Mouse (Mus musculus) midbrain, embryonic 12.5 days (tissue): Measurements from ENCODE around the gene Gm40460. TPM values are rescaled to one million over a fixed set of nuclear protein-coding genes. Genes with fewer than 3 reads are reported as not detected.
"Not testable (repeated sequence)": the region's sequence is repeated elsewhere in the genome, so short reads cannot be mapped to it uniquely, and the experiment has no call there.

Experiments used
- ATAC-seq: fragments of 200-750 bp; cut with Nextera tagmentation; 2 replicates; pipeline ENCODE4 v1.8.0; 2017; ENCODE audit warnings: low read depth, moderate TSS enrichment, moderate library complexity; ENCODE audit not compliant: low FRiP score
- H3K27ac ChIP-seq: fragments of 300-500 bp; sonication (generic); replicated peaks from 2 replicates; pipeline ENCODE4 v1.5.1; 2016; ENCODE audit warnings: mild to moderate bottlenecking
- H3K27me3 ChIP-seq: fragments of 300-500 bp; sonication (generic); 2 replicates; pipeline ENCODE4 v1.6.1; 2016; ENCODE audit warnings: mild to moderate bottlenecking
- H3K36me3 ChIP-seq: fragments of 300-500 bp; sonication (generic); 2 replicates; pipeline ENCODE4 v1.6.1; 2016
- H3K4me1 ChIP-seq: fragments of 300-500 bp; sonication (generic); 2 replicates; pipeline ENCODE4 v1.6.1; 2016
- H3K4me2 ChIP-seq: fragments of 300-500 bp; sonication (generic); replicated peaks from 2 replicates; pipeline ENCODE4 v1.6.1; 2016; ENCODE audit warnings: mild to moderate bottlenecking, moderate library complexity
- H3K4me3 ChIP-seq: fragments of 300-500 bp; sonication (generic); 2 replicates; pipeline ENCODE4 v1.5.1; 2016; ENCODE audit warnings: mild to moderate bottlenecking
- H3K9ac ChIP-seq: fragments of 300-500 bp; sonication (generic); replicated peaks from 2 replicates; pipeline ENCODE4 v1.6.1; 2016; ENCODE audit warnings: mild to moderate bottlenecking, moderate library complexity
- H3K9me3 ChIP-seq: fragments of 300-500 bp; sonication (generic); 2 replicates; pipeline ENCODE4 v1.6.1; 2016; ENCODE audit warnings: mild to moderate bottlenecking
- WGBS: fragments of 180-500 bp; shearing (Covaris S2); methylation state at CpG from one replicate; pipeline ENCODE4 v1.1.7; 2016; 5-methylcytosine and 5-hydroxymethylcytosine counted together
- polyA plus RNA-seq: library from polyadenylated mRNA; unstranded; fragments of >200 nt; fragmentation: Nextera tagmentation; extraction: Ambion mirVana; gene quantifications from 2 replicates; pipeline ENCODE4 v1.2.1, GENCODE M21; 2016

Gene Gm40460
- polyA plus RNA-seq: not detected in 2 replicates

- Histone ChIP-seq H3K9ac (no peak within 1 kb of the TSS), H3K4me3 (no peak within 1 kb of the TSS), H3K27me3 (no peaks in the 10 kb centered on the region), H3K4me2 (no peak within 1 kb of the TSS), H3K36me3 (no peaks in the 10 kb centered on the region), H3K9me3 (0 out of 2 replicates have a peak, but pooled peaks cover 5% of the 10 kb centered on the region), H3K4me1 (no peaks in the 10 kb centered on the region), H3K27ac (no peak within 1 kb of the TSS)
- no peak for ATAC-seq
- 64% methylated on average over 2 of the region's 2 CpGs for WGBS
Observed at GRCm38 (mm10) chr7:142240978-142241377, at the start of gene Gm40460. Gene Gm40460, minus strand, starts transcription at chr7:142241078.

GRCm38 (mm10) chr7:142285910-142286612 is 45.2 kb upstream of the Gm40460 start:
- not testable (repeated sequence) for ATAC-seq, H3K4me1 ChIP-seq, H3K9ac ChIP-seq, H3K4me3 ChIP-seq, H3K36me3 ChIP-seq, H3K4me2 ChIP-seq, H3K9me3 ChIP-seq, H3K27ac ChIP-seq
- 78% methylated on average over 9 of the region's 9 CpGs for WGBS
- H3K27me3 ChIP-seq: peaks cover 16% of the 10 kb centered on the region

DNA sequence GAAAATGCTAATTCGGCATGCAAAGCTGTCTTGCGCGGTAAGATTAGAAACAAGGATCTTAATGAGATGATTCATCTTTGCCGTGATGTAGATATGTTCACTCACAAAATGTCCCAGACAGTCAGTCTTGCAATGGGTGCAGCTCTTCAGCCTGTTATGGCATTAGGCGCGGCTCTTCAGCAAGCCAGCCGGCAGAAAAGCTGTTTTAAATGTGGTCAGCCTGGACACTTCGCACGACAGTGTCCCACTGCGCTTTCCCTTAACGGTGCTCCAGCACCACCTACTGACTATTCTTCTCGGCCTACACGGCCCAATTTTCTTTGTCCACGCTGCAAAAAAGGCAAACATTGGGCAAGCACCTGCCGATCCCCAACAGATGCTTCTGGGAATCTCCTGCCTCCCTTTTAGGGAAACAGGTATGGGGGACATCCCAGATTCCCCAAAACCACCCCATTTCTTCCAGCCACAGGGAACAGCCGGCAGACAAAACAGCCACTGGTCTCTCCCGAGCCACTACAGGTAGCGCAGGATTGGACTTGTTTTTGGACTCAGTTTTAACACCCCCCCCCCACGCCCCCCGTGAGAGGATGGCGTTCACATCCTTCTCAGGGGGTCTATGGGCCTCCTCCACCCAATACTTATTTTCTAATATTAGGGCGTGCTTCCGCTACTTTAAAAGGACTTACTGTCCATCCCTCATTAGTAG is 44.4 kb upstream of the Gm40460 start:
- Histone ChIP-seq H3K27ac (peak overlapping the region; percentile 40; the same call in 1 of the 2 replicates), H3K36me3 (no peaks in the 10 kb centered on the region), H3K4me2 (peak overlapping the region; percentile 75), H3K9ac (no peak overlapping the region; the same call in 1 of the 2 replicates), H3K27me3 (peaks cover 16% of the 10 kb centered on the region), H3K9me3 (no peaks in the 10 kb centered on the region), H3K4me3 (peak overlapping the region; percentile 53), H3K4me1 (peaks cover 3% of the 10 kb centered on the region; the same call in 1 of the 2 replicates)
- ATAC-seq: peak; percentile 72
- WGBS: 23% methylated on average over 23 of the region's 23 CpGs

DNA sequence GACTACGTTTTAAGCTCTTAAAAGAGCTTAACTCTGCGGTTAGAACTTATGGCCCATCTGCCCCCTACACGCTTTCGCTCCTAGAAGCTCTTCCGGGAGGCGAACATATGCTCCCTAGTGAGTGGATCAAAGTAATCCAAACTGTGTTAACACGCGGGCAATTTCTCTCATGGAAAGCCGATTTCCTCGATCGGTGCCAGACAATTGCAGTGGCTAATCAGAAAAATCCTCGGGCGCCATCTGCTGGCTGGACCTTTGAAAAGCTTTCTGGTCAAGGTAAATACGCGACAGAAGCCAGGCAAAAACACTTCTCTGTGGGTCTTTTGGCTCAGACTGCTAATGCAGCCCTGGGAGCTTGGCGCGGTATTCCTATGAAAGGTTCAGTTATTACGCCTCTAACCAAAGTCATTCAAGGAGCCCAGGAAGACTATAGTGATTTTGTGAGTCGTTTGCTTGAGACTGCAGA is 43.8 kb upstream of the Gm40460 start:
- Histone ChIP-seq H3K36me3 (no peaks in the 10 kb centered on the region), H3K4me3 (peak overlapping the region; percentile 53), H3K9me3 (no peaks in the 10 kb centered on the region), H3K9ac (peak overlapping the region; percentile 55), H3K27me3 (peaks cover 16% of the 10 kb centered on the region), H3K27ac (peak overlapping the region; percentile 40), H3K4me1 (peaks cover 3% of the 10 kb centered on the region; the same call in 1 of the 2 replicates), H3K4me2 (peak overlapping the region; percentile 75)
- peak; percentile 78 for ATAC-seq
- WGBS: under 1% methylated on average over 19 of the region's 19 CpGs

DNA sequence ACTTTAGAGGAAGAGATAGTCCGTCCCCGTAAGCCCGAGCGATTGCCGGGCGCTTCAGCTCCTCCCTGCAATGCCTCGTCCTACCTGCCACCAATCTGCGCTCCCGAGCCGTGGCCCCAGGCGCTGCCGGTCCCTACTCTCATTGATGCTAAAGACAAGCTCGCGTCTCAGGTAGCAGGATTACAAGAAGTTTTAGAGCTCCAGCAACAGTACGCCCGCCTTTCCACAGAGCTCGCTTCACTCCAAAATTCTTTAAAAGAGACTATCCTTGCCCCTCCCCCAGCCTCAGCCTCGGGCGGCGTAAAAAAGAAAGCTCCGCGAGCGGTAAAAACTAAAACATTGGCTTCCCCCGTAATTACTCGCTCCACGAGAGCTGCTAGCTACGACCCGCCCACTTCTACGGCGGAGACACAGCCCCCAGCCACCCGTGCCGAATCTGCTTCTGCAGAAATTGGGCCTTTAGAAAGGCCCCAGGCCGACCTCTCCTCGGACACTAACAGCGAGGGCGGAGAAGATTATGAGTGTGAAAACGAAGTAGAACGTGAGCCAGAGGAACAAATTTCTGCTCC is 43.2 kb upstream of the Gm40460 start:
- H3K4me2 ChIP-seq: peak overlapping the region; percentile 75
- peak overlapping the region; percentile 40 for H3K27ac ChIP-seq
- H3K9me3 ChIP-seq: no peaks in the 10 kb centered on the region
- H3K36me3 ChIP-seq: no peaks in the 10 kb centered on the region
- peaks cover 16% of the 10 kb centered on the region for H3K27me3 ChIP-seq
- WGBS: under 1% methylated on average over 38 of the region's 38 CpGs
- H3K4me1 ChIP-seq: peaks cover 3% of the 10 kb centered on the region; the same call in 1 of the 2 replicates
- peak overlapping the region; percentile 53 for H3K4me3 ChIP-seq
- peak overlapping the region; percentile 55 for H3K9ac ChIP-seq
- ATAC-seq: peak; percentile 83

DNA sequence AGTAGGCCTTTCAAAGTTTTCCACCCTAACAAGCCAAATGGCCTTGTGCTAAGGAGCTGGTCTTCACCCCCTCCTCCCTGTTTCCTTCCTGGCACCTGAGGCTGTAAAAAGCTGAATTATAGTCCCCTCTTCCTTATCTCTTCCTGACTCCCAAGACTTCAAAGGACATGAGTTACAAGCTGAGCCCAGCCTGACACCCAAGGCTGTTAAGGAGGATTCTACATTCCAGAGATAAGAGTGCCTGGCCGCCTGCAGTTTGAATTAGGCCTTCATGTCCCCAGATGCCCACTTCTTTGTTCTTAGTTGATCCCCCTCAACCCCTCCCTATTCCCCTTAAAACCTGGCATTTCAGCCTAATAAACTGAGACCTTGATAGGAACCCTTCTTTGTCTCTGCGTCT is 42.0 kb upstream of the Gm40460 start:
- ATAC-seq: not testable (repeated sequence)

GRCm38 (mm10) chr7:142279291-142279690 is 38.4 kb upstream of the Gm40460 start:
- 68% methylated on average over 1 of the region's 1 CpGs for WGBS
- not testable (repeated sequence) for H3K36me3 ChIP-seq, H3K4me3 ChIP-seq, H3K4me1 ChIP-seq, H3K27ac ChIP-seq, H3K9ac ChIP-seq, H3K9me3 ChIP-seq, ATAC-seq, H3K4me2 ChIP-seq
- peaks cover 16% of the 10 kb centered on the region for H3K27me3 ChIP-seq

More for the DNA sequence above, 42.0 kb upstream of the Gm40460 start:
- H3K9me3 ChIP-seq, H3K36me3 ChIP-seq, H3K27ac ChIP-seq, H3K9ac ChIP-seq, H3K4me2 ChIP-seq, H3K4me1 ChIP-seq, H3K4me3 ChIP-seq: not testable (repeated sequence)
- peaks cover 16% of the 10 kb centered on the region for H3K27me3 ChIP-seq
- WGBS: 16% methylated on average over 2 of the region's 2 CpGs

DNA sequence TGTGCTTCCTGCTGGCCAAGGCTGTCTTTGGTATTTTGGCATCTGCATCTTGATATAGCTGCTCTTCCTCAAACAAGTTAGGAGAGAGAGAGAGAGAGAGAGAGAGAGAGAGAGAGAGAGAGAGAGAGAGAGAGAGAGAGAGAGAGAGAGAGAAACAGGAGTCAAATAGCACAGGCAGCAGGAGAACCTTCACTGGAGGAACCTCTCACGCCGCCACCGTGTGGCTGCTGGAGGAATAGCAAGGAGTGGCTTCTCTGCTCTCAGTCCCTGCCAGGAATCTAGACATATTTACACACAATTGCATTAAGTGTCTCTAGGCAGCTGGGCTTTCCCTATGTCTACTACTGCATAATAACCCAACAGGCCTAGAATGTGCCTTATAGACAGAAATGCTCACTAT is 37.3 kb upstream of the Gm40460 start:
- not testable (repeated sequence) for H3K4me2 ChIP-seq, H3K4me1 ChIP-seq, H3K27ac ChIP-seq, H3K36me3 ChIP-seq, H3K4me3 ChIP-seq, H3K9me3 ChIP-seq, H3K9ac ChIP-seq, ATAC-seq
- WGBS: 0% methylated on average over 3 of the region's 3 CpGs
- H3K27me3 ChIP-seq: peaks cover 14% of the 10 kb centered on the region

DNA sequence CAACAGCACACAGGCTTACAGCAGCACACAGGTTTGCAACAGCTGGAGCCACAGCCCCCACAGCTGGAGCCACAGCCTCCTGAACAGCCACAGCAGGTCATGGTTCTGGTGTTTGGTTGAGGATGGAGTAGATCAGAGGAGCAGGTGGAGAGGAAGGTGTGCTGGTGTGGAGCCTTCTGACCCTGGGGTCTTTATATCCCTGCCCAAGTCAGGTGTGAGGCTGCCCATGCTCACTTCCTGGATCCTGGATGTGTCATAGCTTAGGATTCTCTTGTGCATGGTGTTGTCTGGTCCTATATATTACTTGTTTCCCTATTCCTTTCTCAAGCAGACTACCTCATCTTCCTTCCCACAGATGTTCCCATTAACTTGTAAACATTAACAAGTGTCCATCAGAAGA is 33.4 kb upstream of the Gm40460 start, which contains the start of gene Gm4559:
Gene Gm4559, minus strand, starts transcription at position 101 of the 400 bp plus-strand sequence.
- H3K27ac ChIP-seq, H3K4me1 ChIP-seq, ATAC-seq, H3K9me3 ChIP-seq, H3K9ac ChIP-seq, H3K4me2 ChIP-seq, H3K27me3 ChIP-seq, H3K36me3 ChIP-seq, H3K4me3 ChIP-seq: not testable (repeated sequence)

DNA sequence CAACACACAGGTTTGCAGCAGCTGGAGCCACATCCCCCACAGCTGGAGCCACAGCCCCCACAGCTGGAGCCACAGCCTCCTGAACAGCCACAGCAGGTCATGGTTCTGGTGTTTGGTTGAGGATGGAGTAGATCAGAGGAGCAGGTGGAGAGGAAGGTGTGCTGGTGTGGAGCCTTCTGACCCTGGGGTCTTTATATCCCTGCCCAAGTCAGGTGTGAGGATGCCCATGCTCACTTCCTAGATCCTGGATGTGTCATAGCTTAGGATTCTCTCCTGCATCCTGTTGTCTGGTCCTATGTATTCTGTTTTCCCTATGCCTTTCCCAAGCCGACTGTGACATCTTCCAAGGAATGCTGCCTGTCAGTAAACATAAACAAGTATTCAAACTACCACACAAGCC is 17.4 kb upstream of the Gm40460 start, which contains the start of gene Gm2431:
Gene Gm2431, minus strand, starts transcription at position 101 of the 400 bp plus-strand sequence.
- not testable (repeated sequence) for ATAC-seq, H3K36me3 ChIP-seq, H3K4me1 ChIP-seq, H3K27me3 ChIP-seq, H3K9ac ChIP-seq, H3K4me2 ChIP-seq, H3K4me3 ChIP-seq, H3K9me3 ChIP-seq, H3K27ac ChIP-seq
- WGBS: 64% methylated on average over 1 of the region's 1 CpGs

- Histone ChIP-seq H3K9ac (no peak overlapping the region), H3K27ac (no peak overlapping the region), H3K4me2 (no peak overlapping the region), H3K27me3 (0 out of 2 replicates have a peak, but pooled peaks cover 6% of the 10 kb centered on the region), H3K9me3 (no peaks in the 10 kb centered on the region), H3K4me1 (no peaks in the 10 kb centered on the region), H3K4me3 (no peak overlapping the region), H3K36me3 (no peaks in the 10 kb centered on the region)
- WGBS: 0% methylated on average over 2 of the region's 2 CpGs
- ATAC-seq: no peak
Observed at GRCm38 (mm10) chr7:142255517-142255916, 14.6 kb upstream of the Gm40460 start.

DNA sequence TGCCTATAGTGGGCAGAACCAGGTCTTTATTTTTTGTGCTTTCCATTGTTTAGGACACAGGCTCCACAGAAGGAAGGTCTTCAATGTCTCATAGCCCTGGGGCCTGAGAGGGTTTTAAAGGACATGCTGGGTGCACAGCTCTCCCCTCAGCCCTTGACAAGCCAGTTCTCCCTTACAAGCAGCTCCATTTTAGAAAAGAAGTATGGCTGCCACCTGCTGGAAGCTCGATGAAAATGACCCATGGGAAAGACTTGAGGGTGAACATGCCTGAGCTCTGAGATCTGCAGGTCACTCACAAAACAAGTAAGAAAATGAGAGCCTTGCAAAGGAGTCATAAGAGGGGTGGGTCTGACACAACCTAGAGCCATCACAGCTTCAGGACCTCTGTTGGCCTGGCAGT is 8.9 kb upstream of the Gm40460 start:
- no peak overlapping the region for H3K9ac ChIP-seq
- ATAC-seq: no peak
- H3K9me3 ChIP-seq: no peaks in the 10 kb centered on the region
- no peak overlapping the region for H3K27ac ChIP-seq
- 3% methylated on average over 1 of the region's 1 CpGs for whole genome bisulfite sequencing
- H3K27me3 ChIP-seq: no peaks in the 10 kb centered on the region
- no peak overlapping the region for H3K4me3 ChIP-seq
- H3K36me3 ChIP-seq: no peaks in the 10 kb centered on the region
- H3K4me2 ChIP-seq: no peak overlapping the region
- H3K4me1 ChIP-seq: no peaks in the 10 kb centered on the region
